Comparison of ENCODE assay signal across 9 mouse cellular contexts in the genomic region with DNA sequence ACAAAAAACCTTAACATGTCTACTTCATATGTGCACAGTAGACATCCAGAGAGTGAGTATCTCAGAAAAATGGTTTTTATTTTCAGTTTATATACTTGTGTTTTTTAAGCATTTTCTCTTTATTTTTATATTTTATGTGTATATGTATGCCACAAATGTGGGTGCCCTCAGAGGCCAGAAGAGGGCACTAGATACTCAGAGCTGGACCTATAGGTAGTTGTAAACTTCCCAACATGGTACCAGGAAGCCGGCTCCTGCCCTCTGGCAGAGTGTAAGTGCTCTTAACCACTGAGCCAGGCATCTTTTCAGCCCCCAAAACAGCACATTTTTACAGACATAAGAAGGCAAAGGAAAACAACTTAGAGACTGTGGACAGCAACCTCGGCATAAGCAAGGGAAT. TPM values are rescaled to one million over a fixed set of nuclear protein-coding genes. Genes with fewer than 3 reads are reported as not detected.
DNase-seq lines count a peak whose midpoint lies in the region; ATAC-seq and TF ChIP-seq lines count a peak whose summit lies in the region.
"Had no signal": no experiment of that assay in that cellular context is flagged by ENCODE, and none has a peak within 500 bp of the region (broad histone marks: within the 10 kb centered on the region; RNA-seq: fewer than 3 reads in every experiment).

No protein-coding gene starts in this region.

- POLR2A ChIA-PET in Patski (lab: Charles Lee): interaction anchor here (0.7 kb wide), 1 partner anchor 1085 kb away, joined by 3 read pairs; no protein-coding TSS in a partner anchor

- DNase-seq in gastrocnemius, adult 2 months: no peak
- no peak for DNase-seq in gastrocnemius, postnatal 14 days
- DNase-seq in 3T3-L1 (ENCODE audit: low read depth, low spot score): peak; percentile 62
- no peak for DNase-seq in Patski (ENCODE audit: low read depth, low spot score)
- DNase-seq in lung, embryonic 14.5 days: peak; percentile 55
- DNase-seq in layer of hippocampus, postnatal 36 days: no peak
- DNase-seq in urinary bladder, adult 2 months (ENCODE audit: low spot score): no peak
- DNase-seq in urinary bladder, postnatal 36 days (ENCODE audit: low spot score in 2 of 2): no peak

- H3K4me1 ChIP-seq in lung, embryonic 14.5 days (ENCODE audit: insufficient read depth): no peaks in the 10 kb centered on the region
- H3K4me1 ChIP-seq: midbrain, embryonic 13.5 days had no signal

- no peak for ATAC-seq in Patski
- ATAC-seq in lung, embryonic 14.5 days (ENCODE audit: insufficient read depth): no peak
- ATAC-seq: midbrain, embryonic 13.5 days had no signal

- CTCF ChIA-PET in Patski (lab: Charles Lee): interaction anchor here (0.9 to 2.4 kb wide), 3 partner anchors 11 to 196 kb away, joined by 3 to 6 read pairs (median 4); no protein-coding TSS in a partner anchor

- in situ Hi-C loops in Patski (cut with MboI; ENCODE audit: low pct_unique_long_range_greater_than_20kb): no loop called here

- H3K4me2 ChIP-seq in lung, embryonic 14.5 days: no peak overlapping the region
- H3K4me2 ChIP-seq: midbrain, embryonic 13.5 days had no signal

- no peak overlapping the region for H3K27ac ChIP-seq in gastrocnemius, adult 2 months
- H3K27ac ChIP-seq in lung, embryonic 14.5 days (ENCODE audit: low read depth): no peak overlapping the region
- H3K27ac ChIP-seq: midbrain, embryonic 13.5 days had no signal

- no peaks in the 10 kb centered on the region for H3K9me3 ChIP-seq in lung, embryonic 14.5 days (ENCODE audit: low read depth, low read length)
- H3K9me3 ChIP-seq: midbrain, embryonic 13.5 days had no signal

- peak; percentile 69 for TF ChIP-seq CTCF in gastrocnemius, adult 2 months (IDR thresholded peaks at IDR 0.05)
- peak; percentile 78 for TF ChIP-seq CTCF in Patski (IDR thresholded peaks at IDR 0.05)
- peak; percentile 40 for TF ChIP-seq CTCF in lung, embryonic 14.5 days (IDR thresholded peaks at IDR 0.05; ENCODE audit: low read depth)

- intact Hi-C loops in gastrocnemius, adult 2 months (cut with DNase I): loop anchor here (5.0 kb wide), 1 partner anchor 326 kb away; no protein-coding TSS in a partner anchor
- intact Hi-C loops in gastrocnemius, postnatal 14 days (cut with DNase I; ENCODE audit: low total_unique reads): no loop called here

- H3K36me3 ChIP-seq in lung, embryonic 14.5 days (ENCODE audit: insufficient read depth): no peaks in the 10 kb centered on the region
- H3K36me3 ChIP-seq: midbrain, embryonic 13.5 days had no signal

- H3K9ac ChIP-seq in lung, embryonic 14.5 days: no peak overlapping the region
- H3K9ac ChIP-seq: midbrain, embryonic 13.5 days had no signal

- H3K4me3 ChIP-seq in gastrocnemius, adult 2 months: no peak overlapping the region
- H3K4me3 ChIP-seq in lung, embryonic 14.5 days (ENCODE audit: low read depth, low read length): no peak overlapping the region
- H3K4me3 ChIP-seq: midbrain, embryonic 13.5 days had no signal

- H3K27me3 ChIP-seq in Patski: no peaks in the 10 kb centered on the region
- no peaks in the 10 kb centered on the region for H3K27me3 ChIP-seq in lung, embryonic 14.5 days (ENCODE audit: insufficient read depth, low read length)
- H3K27me3 ChIP-seq: midbrain, embryonic 13.5 days had no signal

- WGBS in lung, embryonic 14.5 days: 48% methylated on average over 2 of the region's 2 CpGs

RNA-seq across cellular contexts. Expression of a gene that starts 20.2 kb away (rescaled TPM):
- total RNA-seq in gastrocnemius, adult 2 months (2021): 10 to 100 TPM; 54.2 to 60.1 TPM
- total RNA-seq in gastrocnemius, postnatal 14 days (2021): 10 to 100 TPM; 84.5 to 99.0 TPM
- polyA plus RNA-seq in Patski (2021): 99.0 TPM
- polyA plus RNA-seq in lung, embryonic 14.5 days (2014; fragmentation: Nextera tagmentation; extraction: Ambion mirVana): 43.2 and 44.8 TPM in 2 replicates
- total RNA-seq in layer of hippocampus, postnatal 36 days (2021): 10 to 100 TPM; 32.2 to 33.1 TPM
- 160 and 167 TPM in 2 replicates for polyA plus RNA-seq in urinary bladder, adult 2 months (2012; rRNA removed)

Comparison
In these comparisons a context has a peak if more than half of its experiments do, and no peak if none do; other contexts are left out.
1. DNase-seq: peak in 3T3-L1 (single experiment) and lung, embryonic 14.5 days (single experiment); none in gastrocnemius, adult 2 months (single experiment), gastrocnemius, postnatal 14 days (single experiment), Patski (single experiment), layer of hippocampus, postnatal 36 days (0 of 2), urinary bladder, adult 2 months (single experiment) and urinary bladder, postnatal 36 days (0 of 2).
2. Peak in every context shown above with its lines, with median percentiles within 50 percentile points of each other: CTCF ChIP-seq.